Mouse (Mus musculus) inflammation-experienced regulatory T-cells, adult 6 months (primary cell): ENCODE results near the gene Olfr465-ps1. TPM values are rescaled to one million over a fixed set of nuclear protein-coding genes. Genes with fewer than 3 reads are reported as not detected.

Experiments
- ATAC-seq: one replicate; pipeline ENCODE4 v1.8.0; 2017
- polyA plus RNA-seq, 3 experiments: library from polyadenylated mRNA; unstranded; fragments of 100-300 nt; shearing (Covaris generic); gene quantifications; one replicate each; pipeline ENCODE4 v1.2.1; 2017

Gene Olfr465-ps1
- polyA plus RNA-seq: not detected

DNA sequence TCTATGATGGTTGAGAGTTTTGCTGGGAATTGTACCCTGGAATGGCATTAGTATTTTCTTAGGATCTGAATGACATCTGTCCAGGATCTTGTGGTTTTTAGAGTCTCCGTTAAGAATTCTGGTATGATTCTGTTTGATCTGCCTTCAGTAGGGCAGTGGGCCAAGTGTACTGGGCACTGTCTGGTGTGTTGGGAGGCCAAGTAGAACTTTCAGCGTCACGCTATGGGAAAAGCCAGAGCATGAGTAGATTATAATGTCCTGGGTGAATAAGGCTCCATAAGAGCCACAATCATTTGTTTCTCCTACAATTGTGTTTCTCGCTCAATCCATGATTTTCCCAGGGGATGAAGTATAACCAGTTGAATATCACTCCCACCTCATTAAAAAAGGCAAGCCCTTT, at the start of gene Olfr465-ps1:
Gene Olfr465-ps1, plus strand, starts transcription at position 301 of the 400 bp plus-strand sequence.
- ATAC-seq: no peak

DNA sequence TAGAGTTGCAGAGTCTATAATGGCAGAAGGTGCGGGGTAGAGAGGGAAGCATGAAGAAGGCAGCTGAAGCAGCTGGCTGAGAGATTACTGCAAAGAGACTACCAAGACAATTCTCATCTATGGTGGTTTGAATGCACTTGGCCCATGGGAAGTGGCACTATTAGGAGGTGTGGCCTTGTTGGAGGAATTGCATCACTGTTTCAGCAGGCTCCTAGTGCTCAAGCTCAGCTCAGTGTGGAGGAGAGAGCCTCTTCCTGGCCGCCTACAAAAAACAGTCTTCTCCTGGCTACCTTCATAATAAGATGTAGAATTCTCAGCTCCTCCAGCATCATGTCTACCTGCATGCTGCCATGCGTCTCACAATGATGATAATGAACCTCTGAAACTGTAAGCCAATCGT, 42.0 kb upstream of the Olfr465-ps1 start:
- ATAC-seq: no peak

DNA sequence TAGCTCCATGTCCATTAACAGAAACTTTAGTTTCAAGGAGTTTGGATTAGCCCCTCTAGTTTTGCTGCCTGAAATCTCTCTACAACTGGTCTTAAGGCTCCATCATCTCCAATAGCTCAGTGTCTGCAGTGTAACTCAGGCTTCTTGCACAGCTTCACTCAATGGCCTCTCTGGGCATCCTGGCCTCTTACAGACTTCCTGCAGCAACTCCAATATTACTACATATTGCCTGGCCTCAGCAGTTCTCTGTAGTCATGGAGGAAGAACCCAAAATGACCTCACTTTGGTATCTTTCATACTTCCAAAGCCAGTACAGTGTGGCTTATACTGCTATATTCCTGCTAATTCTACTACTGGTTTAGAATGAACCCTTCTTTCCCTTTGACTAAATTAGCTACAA, 40.9 kb upstream of the Olfr465-ps1 start:
- no peak for ATAC-seq

DNA sequence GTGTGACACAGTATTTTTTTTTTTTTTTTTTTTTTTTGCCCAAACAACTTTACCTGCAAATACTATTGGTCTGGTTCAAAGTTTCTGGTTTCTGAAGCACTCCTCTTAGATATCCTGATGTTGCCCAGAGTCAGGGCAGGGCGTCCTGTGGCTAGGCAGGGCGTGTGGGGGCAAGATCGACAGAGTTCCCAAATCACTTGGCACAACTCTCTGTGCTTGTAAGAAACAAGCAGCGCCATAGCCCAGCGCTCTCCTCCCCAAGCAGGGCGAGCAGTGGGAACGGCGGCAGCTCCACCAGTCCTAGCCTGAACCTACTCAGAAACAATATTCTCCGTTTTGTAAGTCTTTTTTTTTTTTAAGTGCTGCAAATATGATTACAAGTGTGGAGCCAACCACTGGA, 37.2 kb upstream of the Olfr465-ps1 start:
- no peak for ATAC-seq

DNA sequence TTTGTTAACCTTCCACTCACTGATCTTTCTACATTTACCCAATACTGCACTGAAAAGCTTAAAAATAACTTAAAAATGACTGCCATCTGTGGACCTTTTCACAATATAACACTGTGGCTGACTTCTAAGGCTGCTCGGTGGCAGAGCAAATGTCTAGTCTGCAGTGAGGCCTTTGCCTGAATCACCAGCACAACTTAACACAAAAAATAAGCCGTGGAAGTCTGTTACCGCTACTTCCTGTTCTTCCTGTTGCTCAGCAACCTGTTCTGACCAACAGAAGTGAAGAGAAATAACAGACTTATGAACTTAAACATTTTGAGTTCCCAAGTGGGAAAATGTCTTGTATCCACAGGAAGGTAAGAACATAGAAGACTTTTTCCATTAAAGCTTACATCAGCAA, 36.7 kb upstream of the Olfr465-ps1 start:
- ATAC-seq: peak; percentile 60

DNA sequence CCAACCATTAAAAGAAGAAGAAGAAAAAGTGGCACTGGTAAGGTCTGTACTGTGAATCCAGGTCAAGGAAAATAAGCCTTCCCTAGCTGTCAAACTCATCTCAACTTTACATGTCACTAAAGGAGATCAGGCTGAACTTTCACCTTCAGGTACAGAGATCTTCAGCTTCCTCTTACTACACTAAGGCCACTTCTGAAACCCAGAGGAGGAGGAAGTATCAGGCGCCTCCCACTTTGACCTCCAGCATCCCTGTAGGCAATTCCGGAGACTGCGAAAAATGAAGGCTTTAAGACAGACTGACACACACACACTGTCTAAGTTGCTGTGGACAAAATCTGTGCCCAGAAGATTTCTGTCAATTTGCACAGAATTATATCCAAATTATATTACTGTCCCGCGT, 25.9 kb upstream of the Olfr465-ps1 start:
- peak; percentile 22 for ATAC-seq

DNA sequence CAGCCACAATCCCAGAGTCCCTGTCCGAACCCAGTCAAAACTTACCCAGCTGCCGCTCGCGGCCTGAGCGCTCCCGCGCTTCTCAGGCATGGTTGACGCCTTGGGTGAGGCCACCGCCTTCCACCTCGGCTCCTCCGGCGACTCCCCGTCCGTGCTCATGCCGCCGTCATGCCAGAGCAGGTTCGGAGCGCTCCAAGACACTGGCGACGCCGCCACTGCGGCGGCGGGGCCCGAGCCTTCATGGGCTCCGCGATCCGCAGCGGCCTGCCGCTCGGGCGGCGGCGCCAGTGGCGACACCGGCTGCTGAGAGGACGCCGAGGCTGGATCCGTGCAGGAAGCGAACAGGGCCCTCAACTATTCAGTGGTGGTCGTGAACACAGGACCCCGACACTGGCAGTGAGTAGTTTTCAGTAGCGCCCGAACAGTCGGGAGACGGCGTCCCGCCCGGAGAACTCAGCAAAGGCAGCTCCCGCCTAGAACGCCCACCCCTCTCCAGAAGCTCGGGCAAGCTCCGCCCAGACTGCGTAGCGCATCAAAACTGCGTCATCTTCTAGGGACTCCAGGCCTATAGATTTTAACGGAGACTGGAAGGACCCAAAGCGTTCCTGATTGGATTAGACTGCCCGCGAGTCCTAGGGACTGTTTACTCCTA, 25.3 kb upstream of the Olfr465-ps1 start, which contains the start of gene Mfsd14b:
Gene Mfsd14b, minus strand, starts transcription at position 517 of the 652 bp plus-strand sequence.
- peak; percentile 98 for ATAC-seq

DNA sequence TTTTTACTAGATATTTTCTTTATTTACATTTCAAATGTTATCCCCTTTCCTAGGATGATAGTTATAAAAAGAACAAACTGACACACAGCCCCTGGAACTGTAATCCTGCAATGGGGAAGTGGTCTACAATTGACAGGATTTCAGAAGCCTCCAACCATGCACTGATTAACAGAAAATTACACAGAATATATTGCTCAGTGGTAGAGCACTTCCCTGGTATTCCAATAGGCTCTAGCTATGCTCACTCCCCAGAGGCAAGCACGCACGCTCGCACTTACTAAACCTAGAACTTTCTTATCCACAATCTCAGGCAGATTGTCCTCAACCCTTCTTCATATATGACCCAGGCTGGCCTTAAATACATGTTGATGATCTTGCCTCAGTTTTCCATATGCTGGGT, 24.6 kb upstream of the Olfr465-ps1 start:
- ATAC-seq: peak; percentile 4

DNA sequence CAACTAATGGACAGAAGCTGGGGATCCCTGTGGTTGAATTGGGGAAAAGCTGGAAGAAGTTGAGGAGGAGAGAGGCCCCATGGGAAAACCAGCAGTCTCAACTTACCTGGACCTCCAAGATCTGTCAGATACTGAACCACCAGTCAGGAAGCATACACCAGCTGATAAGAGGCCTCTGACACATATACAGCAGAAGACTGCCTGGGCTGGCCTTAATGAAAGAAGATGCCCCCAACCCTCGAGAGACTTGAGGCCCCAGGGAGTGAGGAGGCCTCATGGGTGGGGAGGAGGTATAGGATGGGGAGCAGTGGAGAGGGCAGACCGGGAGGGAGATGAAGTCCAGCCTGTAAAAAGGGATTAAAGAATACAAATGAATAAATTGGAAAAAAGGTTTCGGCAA, 16.9 kb upstream of the Olfr465-ps1 start:
- ATAC-seq: no peak

DNA sequence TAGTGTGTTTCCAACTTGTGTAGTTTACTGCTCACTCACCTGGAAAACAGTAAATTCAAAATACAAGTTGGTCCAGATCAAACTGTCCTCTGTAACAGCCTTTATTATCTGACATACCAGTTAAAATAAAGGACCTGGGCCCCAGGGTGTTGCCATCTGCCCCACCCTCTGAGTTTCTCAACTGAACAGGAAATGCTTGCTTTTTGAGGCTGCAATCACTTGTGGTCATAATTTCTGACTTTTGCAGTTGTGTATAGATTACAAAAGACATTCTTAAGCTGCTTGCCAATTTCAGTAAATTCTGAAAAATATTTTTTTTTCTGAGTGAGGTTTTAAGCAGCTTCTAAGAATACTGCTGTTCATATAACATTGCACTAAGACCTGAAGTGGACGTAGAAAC, 15.8 kb upstream of the Olfr465-ps1 start:
- ATAC-seq: no peak

DNA sequence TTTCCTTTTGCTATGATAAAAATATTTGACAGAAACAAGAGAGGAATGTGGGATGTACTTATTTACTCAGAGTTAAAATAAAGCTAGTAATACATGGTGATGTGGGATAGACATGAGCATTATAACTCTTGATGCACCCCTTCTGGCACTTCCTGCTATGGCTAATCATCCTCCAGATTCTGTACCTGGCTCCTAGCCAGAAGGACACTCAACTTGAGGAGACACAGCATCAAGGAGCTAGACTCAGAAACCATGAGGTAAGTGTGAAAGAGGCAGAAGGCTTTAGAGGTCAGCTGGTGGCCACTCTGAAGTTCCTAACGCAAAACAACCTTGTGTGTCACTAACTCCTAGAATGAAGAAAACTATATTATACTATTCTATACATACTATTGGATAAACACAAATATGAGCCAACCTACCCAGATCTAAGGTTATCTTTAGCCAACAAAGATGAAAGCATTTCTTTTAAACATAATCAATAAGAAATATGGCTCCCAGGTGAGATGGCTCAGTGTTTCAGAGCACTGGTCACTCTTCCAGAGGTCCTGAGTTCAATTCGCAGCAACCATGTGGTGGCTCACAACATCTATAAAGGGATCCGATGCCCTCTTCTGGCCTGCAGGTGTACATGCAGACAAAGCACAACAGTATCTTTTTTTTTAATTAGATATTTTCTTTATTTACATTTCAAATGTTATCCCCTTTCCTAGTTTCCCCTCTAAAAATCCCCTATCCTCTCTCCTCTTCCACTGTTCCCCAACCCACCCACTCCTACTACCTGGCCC, 10.6 kb upstream of the Olfr465-ps1 start:
- ATAC-seq: peak; percentile 58

DNA sequence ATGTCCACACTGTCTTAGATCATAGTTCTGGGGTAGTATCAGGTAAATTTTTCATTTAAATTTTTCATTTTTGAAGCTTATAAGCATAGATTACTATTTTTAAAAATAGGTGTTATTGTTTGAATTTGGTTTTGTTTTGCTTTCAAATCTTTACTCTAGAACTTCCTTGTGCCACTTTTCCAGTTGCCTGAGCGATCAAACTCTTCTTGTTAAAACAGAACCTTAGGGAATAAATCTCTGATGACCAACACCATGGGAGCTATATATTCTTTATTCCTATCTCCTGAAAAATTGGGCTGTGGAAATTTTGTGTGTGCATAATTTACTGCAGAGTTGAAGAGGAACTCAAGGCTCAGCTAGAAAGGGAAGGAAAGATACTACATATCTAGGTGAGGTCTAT, 12.1 kb downstream of the Olfr465-ps1 start, which contains the start of gene Olfr466:
Gene Olfr466, plus strand, starts transcription at position 301 of the 400 bp plus-strand sequence.
- no peak for ATAC-seq

DNA sequence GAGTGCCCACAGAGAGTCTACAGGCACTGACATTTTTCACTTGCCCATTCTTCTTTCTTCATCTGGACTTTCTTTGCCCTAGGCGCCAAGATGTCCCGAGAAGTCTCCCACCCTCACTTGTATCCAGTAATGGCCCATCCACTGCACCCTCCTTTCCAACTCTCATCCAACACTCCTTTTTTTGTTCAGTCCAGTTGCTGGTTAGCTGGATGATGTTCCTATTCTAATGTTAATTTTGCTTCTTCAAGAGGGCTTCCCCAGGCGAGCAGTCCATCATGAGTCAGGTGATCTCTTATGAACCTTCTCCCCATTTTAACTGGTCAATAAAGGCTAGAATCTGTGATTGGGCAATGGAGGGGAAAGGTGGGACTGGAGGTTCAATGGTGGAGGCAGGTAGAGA, 36.2 kb downstream of the Olfr465-ps1 start:
- no peak for ATAC-seq

DNA sequence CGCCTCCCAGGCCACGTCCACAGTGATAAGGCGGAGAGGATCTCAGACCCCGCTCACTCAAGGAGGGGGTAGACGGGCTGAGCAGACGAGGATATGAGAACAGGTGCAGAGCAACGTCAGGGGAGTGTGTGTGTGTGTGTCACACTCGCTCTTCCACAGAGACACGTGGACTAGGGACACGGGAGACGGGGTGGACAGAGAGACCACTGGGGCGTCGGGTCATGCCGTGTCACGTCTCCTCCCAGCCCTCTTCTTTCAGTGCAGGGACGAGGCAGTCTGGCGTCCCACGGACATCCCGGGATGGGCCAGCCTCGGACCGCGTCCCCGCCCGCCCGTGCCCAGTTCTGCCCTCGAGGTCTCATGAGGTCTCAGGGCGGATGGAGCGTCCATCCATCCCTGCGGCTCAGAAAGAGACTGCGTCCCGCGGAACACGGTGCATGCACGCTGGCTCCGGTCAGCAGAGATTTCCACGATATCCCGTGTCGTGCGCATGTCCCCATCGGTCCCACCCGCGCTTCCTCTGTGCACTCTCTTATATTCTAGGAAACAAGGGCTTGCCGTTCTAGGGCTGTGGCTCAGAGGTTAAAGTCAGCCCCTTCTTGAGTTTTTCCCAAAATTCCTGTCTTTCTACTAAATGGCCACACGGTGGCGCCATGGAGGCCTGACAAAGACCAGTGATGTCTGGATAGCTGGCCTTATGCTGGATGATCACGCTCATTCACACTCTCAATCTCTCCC, 38.0 kb downstream of the Olfr465-ps1 start:
- peak; percentile 70 for ATAC-seq

DNA sequence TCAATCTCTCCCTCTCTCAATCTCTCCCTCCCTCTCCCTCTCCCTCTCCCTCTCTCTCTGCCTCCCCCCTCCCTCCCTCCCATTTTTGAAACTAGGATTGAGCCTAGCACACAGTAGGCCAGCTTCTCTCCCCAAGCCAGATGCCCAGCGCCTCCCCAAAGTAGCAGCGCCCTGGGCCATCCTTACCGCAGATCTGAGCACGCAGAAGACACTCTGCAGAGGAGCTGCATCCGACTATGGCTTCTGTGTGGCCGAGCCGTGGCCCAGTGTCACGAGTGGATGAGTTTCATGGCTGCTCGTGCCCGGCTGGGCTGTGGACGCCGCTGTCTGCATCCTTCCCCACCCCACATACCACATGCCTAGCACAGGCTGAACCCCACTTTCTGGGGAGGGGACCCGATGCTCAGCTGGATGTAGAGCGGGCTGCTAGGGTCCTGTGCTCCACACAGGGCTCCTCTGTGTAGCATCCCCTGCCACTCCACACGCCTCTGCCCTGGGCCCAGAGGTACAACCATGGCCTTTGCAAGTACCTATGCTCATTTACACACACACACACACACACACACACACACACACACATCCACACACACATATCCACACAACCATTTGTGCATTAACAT, 38.7 kb downstream of the Olfr465-ps1 start:
- ATAC-seq: no peak

Other genes with a start within 250 kb of the Olfr465-ps1 start
- not detected for gene Cntnap3, start 234.1 kb upstream of the Olfr465-ps1 start, polyA plus RNA-seq
- gene Spata31, start 220.7 kb upstream of the Olfr465-ps1 start, polyA plus RNA-seq: not detected
- gene Spata31d1c, start 105.0 kb upstream of the Olfr465-ps1 start, polyA plus RNA-seq: not detected
- gene Prss47, start 85.3 kb upstream of the Olfr465-ps1 start, polyA plus RNA-seq: not detected
- 10 to 100 TPM; 10.7 to 34.8 (median 19.7) TPM for gene Mfsd14b, start 25.1 kb upstream of the Olfr465-ps1 start, polyA plus RNA-seq
- under 1 TPM in 1 of 3 experiments, not detected in 2; 0.11 TPM for gene Olfr466, start 12.2 kb downstream of the Olfr465-ps1 start, polyA plus RNA-seq
- gene Nlrp4f, start 67.9 kb downstream of the Olfr465-ps1 start, polyA plus RNA-seq: not detected
- not detected for gene Gm10775, start 121.5 kb downstream of the Olfr465-ps1 start, polyA plus RNA-seq
- gene Zfp369, start 140.7 kb downstream of the Olfr465-ps1 start, polyA plus RNA-seq: 10 to 100 TPM in 2 of 3 experiments, 1 to 10 TPM in 1; 8.7 to 18.9 (median 18.0) TPM